Mouse (Mus musculus): ENCODE results near the gene Smim13. TPM values are rescaled to one million over a fixed set of nuclear protein-coding genes. Genes with fewer than 3 reads are reported as not detected.

Smim13 gene
- polyA plus RNA-seq, 1 experiment from 2014 or later = 11.0 TPM

DNA sequence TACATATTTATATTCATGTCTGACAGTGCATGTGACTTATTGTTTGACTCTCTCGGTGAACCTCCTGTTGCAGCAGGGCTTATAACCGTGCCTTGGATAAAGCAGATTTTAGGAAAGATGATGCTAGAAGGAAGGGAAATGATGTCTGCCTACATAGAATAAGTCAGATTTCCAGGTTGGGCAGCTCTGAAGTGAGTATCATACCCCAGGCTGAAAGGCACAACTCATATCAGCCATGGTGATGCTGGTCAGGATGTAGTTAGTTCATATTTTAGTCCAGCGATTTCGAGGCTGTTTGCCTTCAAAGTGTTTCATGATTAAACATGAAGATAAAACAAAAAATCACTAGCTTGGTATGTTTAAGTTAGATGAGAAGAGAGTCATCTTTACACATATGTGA lies 75.7 kb downstream of the Smim13 start:
- 86% methylated on average over 4 of the region's 4 CpGs for WGBS
- Histone ChIP-seq H3K4me2 (replicated peaks; ENCODE audit: low read depth, low read length) (no peak overlapping the region), H3K4me3 (ENCODE audit: low read length) (no peak overlapping the region), H3K4me1 (ENCODE audit: control insufficient read depth, insufficient read depth, low read length) (no peaks in the 10 kb centered on the region), H3K36me3 (ENCODE audit: control insufficient read depth, insufficient read depth, low read length) (peaks cover 2% of the 10 kb centered on the region; the same call in 1 of the 2 replicates), H3K9ac (ENCODE audit: low read depth, low read length) (no peak overlapping the region), H3K27me3 (ENCODE audit: control insufficient read depth, insufficient read depth, low read length) (no peaks in the 10 kb centered on the region), H3K9me3 (ENCODE audit: control insufficient read depth, low read length) (no peaks in the 10 kb centered on the region), H3K27ac (ENCODE audit: low read depth, low read length) (no peak overlapping the region)
- ATAC-seq (ENCODE audit: low FRiP score, low TSS enrichment) = no peak

DNA sequence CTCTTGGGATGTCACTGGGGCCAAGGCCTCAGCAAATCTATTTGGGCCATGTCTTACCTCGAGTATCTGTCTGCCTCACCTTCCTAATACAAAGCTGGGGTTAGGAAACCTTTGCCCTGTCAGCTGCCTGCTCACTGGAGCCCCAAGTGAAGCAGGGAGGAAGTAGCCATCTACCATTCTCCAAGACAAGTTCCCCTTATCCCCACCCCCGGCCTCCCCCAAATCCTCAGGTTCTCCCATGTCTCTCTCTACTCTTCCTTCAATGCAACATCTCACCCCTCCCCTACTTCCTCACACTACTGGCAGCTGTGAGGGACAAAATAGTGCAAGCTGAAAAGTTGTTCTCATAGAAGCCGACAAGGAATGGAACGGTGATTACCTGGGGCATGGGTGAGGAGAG lies 76.5 kb downstream of the Smim13 start:
- H3K9me3 ChIP-seq (ENCODE audit: control insufficient read depth, low read length) = no peaks in the 10 kb centered on the region
- H3K9ac ChIP-seq (ENCODE audit: low read depth, low read length) = no peak overlapping the region
- no peak overlapping the region for H3K27ac ChIP-seq (ENCODE audit: low read depth, low read length)
- no peak for ATAC-seq (ENCODE audit: low FRiP score, low TSS enrichment)
- no peak overlapping the region for H3K4me2 ChIP-seq (replicated peaks; ENCODE audit: low read depth, low read length)
- no peak overlapping the region for H3K4me3 ChIP-seq (ENCODE audit: low read length)
- H3K27me3 ChIP-seq (ENCODE audit: control insufficient read depth, insufficient read depth, low read length) = no peaks in the 10 kb centered on the region
- 85% methylated on average over 4 of the region's 4 CpGs for WGBS
- peaks cover 2% of the 10 kb centered on the region; the same call in 1 of the 2 replicates for H3K4me1 ChIP-seq (ENCODE audit: control insufficient read depth, insufficient read depth, low read length)
- peaks cover 2% of the 10 kb centered on the region; the same call in 1 of the 2 replicates for H3K36me3 ChIP-seq (ENCODE audit: control insufficient read depth, insufficient read depth, low read length)

Other genes with a start within 250 kb of the Smim13 start
- gene Pak1ip1, start 248.8 kb upstream of the Smim13 start, polyA plus RNA-seq (2014; fragmentation: Nextera tagmentation; extraction: Ambion mirVana) = 78.0 and 79.5 TPM in 2 replicates
- 225 and 231 TPM in 2 replicates for gene Tmem14c, start 233.6 kb upstream of the Smim13 start, polyA plus RNA-seq (2014; fragmentation: Nextera tagmentation; extraction: Ambion mirVana)
- gene Mak, start 170.1 kb upstream of the Smim13 start, polyA plus RNA-seq (2014; fragmentation: Nextera tagmentation; extraction: Ambion mirVana) = 0.50 and 1.2 TPM in 2 replicates
- not detected in 2 replicates for gene Gcm2, start 138.8 kb upstream of the Smim13 start, polyA plus RNA-seq (2014; fragmentation: Nextera tagmentation; extraction: Ambion mirVana)
- gene Sycp2l, start 135.5 kb upstream of the Smim13 start, polyA plus RNA-seq (2014; fragmentation: Nextera tagmentation; extraction: Ambion mirVana) = not detected in 2 replicates
- 8.7 and 13.2 TPM in 2 replicates for gene Elovl2, start 29.4 kb upstream of the Smim13 start, polyA plus RNA-seq (2014; fragmentation: Nextera tagmentation; extraction: Ambion mirVana)
- gene Gm17364, start 24.1 kb downstream of the Smim13 start, polyA plus RNA-seq (2014; fragmentation: Nextera tagmentation; extraction: Ambion mirVana) = not detected in 2 replicates
- 16.8 and 24.9 TPM in 2 replicates for gene Nedd9, start 237.5 kb downstream of the Smim13 start, polyA plus RNA-seq (2014; fragmentation: Nextera tagmentation; extraction: Ambion mirVana)